Mouse (Mus musculus) CH12F3 (cell line): ENCODE measurements around the gene Atp5b.
"Not testable (repeated sequence)": the region's sequence is repeated elsewhere in the genome, so short reads cannot be mapped to it uniquely, and the experiment has no call there.

Experiments used
- in situ Hi-C: fragments of 300-500 bp; cut with MboI; formaldehyde crosslinking; loops from 2 replicates; pipeline ENCODE4 v1.14.3; 2020; ENCODE audit warnings: low sequenced_read_pairs

Atp5b gene

GRCm38 (mm10) chr10:128066072-128066471 lies 17.0 kb upstream of the Atp5b start:
- in situ Hi-C loops: no loop called here

- in situ Hi-C loops: no loop called here
Measured at GRCm38 (mm10) chr10:128069201-128069600, 13.9 kb upstream of the Atp5b start.

- in situ Hi-C loops: not testable (repeated sequence)
Measured at GRCm38 (mm10) chr10:128070432-128070831, 12.6 kb upstream of the Atp5b start.

GRCm38 (mm10) chr10:128078269-128078668 lies 4.8 kb upstream of the Atp5b start:
- in situ Hi-C loops: not testable (repeated sequence)

GRCm38 (mm10) chr10:128080496-128080895 lies 2.6 kb upstream of the Atp5b start:
- in situ Hi-C loops: no loop called here

GRCm38 (mm10) chr10:128081807-128082476 lies 1.1 kb upstream of the Atp5b start:
- in situ Hi-C loops: no loop called here

GRCm38 (mm10) chr10:128082477-128082808 lies 630 bp upstream of the Atp5b start:
- in situ Hi-C loops: no loop called here

- in situ Hi-C loops: no loop called here
Measured at GRCm38 (mm10) chr10:128083688-128084087, 615 bp downstream of the Atp5b start.

- in situ Hi-C loops: no loop called here
Measured at GRCm38 (mm10) chr10:128084160-128084559, 1.1 kb downstream of the Atp5b start.

GRCm38 (mm10) chr10:128086391-128086790 lies 3.3 kb downstream of the Atp5b start:
- in situ Hi-C loops: no loop called here

- in situ Hi-C loops: not testable (repeated sequence)
Measured at GRCm38 (mm10) chr10:128087216-128087615, 4.1 kb downstream of the Atp5b start.

- in situ Hi-C loops: no loop called here
Measured at GRCm38 (mm10) chr10:128088181-128088580, 5.1 kb downstream of the Atp5b start.

- in situ Hi-C loops: no loop called here
Measured at GRCm38 (mm10) chr10:128089842-128090241, 6.8 kb downstream of the Atp5b start.

GRCm38 (mm10) chr10:128090651-128091563 lies 7.8 kb downstream of the Atp5b start:
- in situ Hi-C loops: no loop called here

- in situ Hi-C loops: no loop called here
Measured at GRCm38 (mm10) chr10:128091564-128092505, 8.8 kb downstream of the Atp5b start, which contains the start of gene Baz2a. Baz2a (plus strand) TSS chr10:128091577.

GRCm38 (mm10) chr10:128092506-128093495 lies 9.7 kb downstream of the Atp5b start:
- in situ Hi-C loops: no loop called here

GRCm38 (mm10) chr10:128093496-128094294 lies 10.6 kb downstream of the Atp5b start:
- in situ Hi-C loops: no loop called here

- in situ Hi-C loops: no loop called here
Measured at GRCm38 (mm10) chr10:128094340-128094968, 11.4 kb downstream of the Atp5b start.
